Mouse (Mus musculus): Measurements from ENCODE around the gene Wscd2. TPM values are rescaled to one million over a fixed set of nuclear protein-coding genes. Genes with fewer than 3 reads are reported as not detected.

Gene Wscd2
- polyA plus RNA-seq, 1 experiment from 2014 or later = 3.4 TPM

GRCm38 (mm10) chr5:113626352-113626751 lies 136.2 kb downstream of the Wscd2 start:
- no peaks in the 10 kb centered on the region for H3K4me1 ChIP-seq (ENCODE audit: control insufficient read depth, insufficient read depth, low read length)
- DNase-seq (ENCODE audit: low spot score) = no peak
- H3K9me3 ChIP-seq (replicated peaks; ENCODE audit: control insufficient read depth, low read length) = no peaks in the 10 kb centered on the region
- no peak overlapping the region for H3K4me3 ChIP-seq (ENCODE audit: low read depth, low read length)
- H3K36me3 ChIP-seq (ENCODE audit: control insufficient read depth, insufficient read depth, low read length) = no peaks in the 10 kb centered on the region
- no peak overlapping the region for H3K4me2 ChIP-seq (ENCODE audit: low read length)
- 85% methylated on average over 8 of the region's 8 CpGs for WGBS
- H3K27ac ChIP-seq (ENCODE audit: low read depth, low read length) = no peak overlapping the region
- no peak overlapping the region for H3K9ac ChIP-seq (ENCODE audit: low read length)
- H3K27me3 ChIP-seq (replicated peaks; ENCODE audit: control insufficient read depth, insufficient read depth, low read length) = no peaks in the 10 kb centered on the region
- no peak for ATAC-seq

GRCm38 (mm10) chr5:113626991-113627390 lies 136.9 kb downstream of the Wscd2 start:
- WGBS = 89% methylated on average over 5 of the region's 5 CpGs
- Histone ChIP-seq H3K9me3 (replicated peaks; ENCODE audit: control insufficient read depth, low read length) (no peaks in the 10 kb centered on the region), H3K4me2 (ENCODE audit: low read length) (no peak overlapping the region), H3K9ac (ENCODE audit: low read length) (no peak overlapping the region), H3K36me3 (ENCODE audit: control insufficient read depth, insufficient read depth, low read length) (no peaks in the 10 kb centered on the region), H3K4me3 (ENCODE audit: low read depth, low read length) (no peak overlapping the region), H3K4me1 (ENCODE audit: control insufficient read depth, insufficient read depth, low read length) (no peaks in the 10 kb centered on the region), H3K27ac (ENCODE audit: low read depth, low read length) (no peak overlapping the region), H3K27me3 (replicated peaks; ENCODE audit: control insufficient read depth, insufficient read depth, low read length) (no peaks in the 10 kb centered on the region)
- DNase-seq (ENCODE audit: low spot score) (no peak), ATAC-seq (no peak)

GRCm38 (mm10) chr5:113627820-113628437 lies 137.8 kb downstream of the Wscd2 start:
- Histone ChIP-seq H3K9me3 (replicated peaks; ENCODE audit: control insufficient read depth, low read length) (no peaks in the 10 kb centered on the region), H3K27ac (ENCODE audit: low read depth, low read length) (no peak overlapping the region), H3K4me2 (ENCODE audit: low read length) (no peak overlapping the region), H3K27me3 (replicated peaks; ENCODE audit: control insufficient read depth, insufficient read depth, low read length) (no peaks in the 10 kb centered on the region), H3K4me3 (ENCODE audit: low read depth, low read length) (no peak overlapping the region), H3K4me1 (ENCODE audit: control insufficient read depth, insufficient read depth, low read length) (no peaks in the 10 kb centered on the region), H3K36me3 (ENCODE audit: control insufficient read depth, insufficient read depth, low read length) (no peaks in the 10 kb centered on the region), H3K9ac (ENCODE audit: low read length) (no peak overlapping the region)
- 65% methylated on average over 11 of the region's 11 CpGs for WGBS
- no peak for ATAC-seq
- no peak for DNase-seq (ENCODE audit: low spot score)

- Histone ChIP-seq H3K9ac (ENCODE audit: low read length) (no peak overlapping the region), H3K4me3 (ENCODE audit: low read depth, low read length) (no peak overlapping the region), H3K4me1 (ENCODE audit: control insufficient read depth, insufficient read depth, low read length) (no peaks in the 10 kb centered on the region; the same call in 1 of the 2 replicates), H3K27me3 (replicated peaks; ENCODE audit: control insufficient read depth, insufficient read depth, low read length) (no peaks in the 10 kb centered on the region), H3K36me3 (ENCODE audit: control insufficient read depth, insufficient read depth, low read length) (no peaks in the 10 kb centered on the region), H3K9me3 (replicated peaks; ENCODE audit: control insufficient read depth, low read length) (no peaks in the 10 kb centered on the region), H3K27ac (ENCODE audit: low read depth, low read length) (no peak overlapping the region), H3K4me2 (ENCODE audit: low read length) (no peak overlapping the region)
- DNase-seq (ENCODE audit: low spot score) (no peak), ATAC-seq (no peak)
- 84% methylated on average over 3 of the region's 3 CpGs for WGBS
Observed at GRCm38 (mm10) chr5:113629248-113629647, 139.1 kb downstream of the Wscd2 start.

- 74% methylated on average over 10 of the region's 10 CpGs for WGBS
- DNase-seq (ENCODE audit: low spot score) (no peak), ATAC-seq (no peak)
- no peaks in the 10 kb centered on the region for H3K27me3 ChIP-seq (replicated peaks; ENCODE audit: control insufficient read depth, insufficient read depth, low read length)
- H3K4me2 ChIP-seq (ENCODE audit: low read length) = no peak overlapping the region
- H3K9me3 ChIP-seq (replicated peaks; ENCODE audit: control insufficient read depth, low read length) = no peaks in the 10 kb centered on the region
- no peak overlapping the region for H3K9ac ChIP-seq (ENCODE audit: low read length)
- no peaks in the 10 kb centered on the region for H3K36me3 ChIP-seq (ENCODE audit: control insufficient read depth, insufficient read depth, low read length)
- no peak overlapping the region for H3K27ac ChIP-seq (ENCODE audit: low read depth, low read length)
- H3K4me3 ChIP-seq (ENCODE audit: low read depth, low read length) = no peak overlapping the region
- no peaks in the 10 kb centered on the region; the same call in 1 of the 2 replicates for H3K4me1 ChIP-seq (ENCODE audit: control insufficient read depth, insufficient read depth, low read length)
Observed at GRCm38 (mm10) chr5:113630116-113630515, 140.0 kb downstream of the Wscd2 start.

- DNase-seq (ENCODE audit: low spot score) (no peak), ATAC-seq (no peak)
- H3K4me1 ChIP-seq (ENCODE audit: control insufficient read depth, insufficient read depth, low read length) = no peaks in the 10 kb centered on the region; the same call in 1 of the 2 replicates
- no peaks in the 10 kb centered on the region for H3K36me3 ChIP-seq (ENCODE audit: control insufficient read depth, insufficient read depth, low read length)
- no peak overlapping the region for H3K9ac ChIP-seq (ENCODE audit: low read length)
- 76% methylated on average over 9 of the region's 9 CpGs for WGBS
- no peak overlapping the region for H3K4me2 ChIP-seq (ENCODE audit: low read length)
- H3K27me3 ChIP-seq (replicated peaks; ENCODE audit: control insufficient read depth, insufficient read depth, low read length) = no peaks in the 10 kb centered on the region
- no peaks in the 10 kb centered on the region for H3K9me3 ChIP-seq (replicated peaks; ENCODE audit: control insufficient read depth, low read length)
- H3K27ac ChIP-seq (ENCODE audit: low read depth, low read length) = no peak overlapping the region
- H3K4me3 ChIP-seq (ENCODE audit: low read depth, low read length) = no peak overlapping the region
Observed at GRCm38 (mm10) chr5:113633037-113633714, 143.0 kb downstream of the Wscd2 start.

- Histone ChIP-seq H3K27ac (ENCODE audit: low read depth, low read length) (no peak overlapping the region), H3K9ac (ENCODE audit: low read length) (no peak overlapping the region), H3K27me3 (replicated peaks; ENCODE audit: control insufficient read depth, insufficient read depth, low read length) (no peaks in the 10 kb centered on the region), H3K4me2 (ENCODE audit: low read length) (no peak overlapping the region), H3K36me3 (ENCODE audit: control insufficient read depth, insufficient read depth, low read length) (no peaks in the 10 kb centered on the region), H3K9me3 (replicated peaks; ENCODE audit: control insufficient read depth, low read length) (no peaks in the 10 kb centered on the region), H3K4me3 (ENCODE audit: low read depth, low read length) (no peak overlapping the region), H3K4me1 (ENCODE audit: control insufficient read depth, insufficient read depth, low read length) (no peaks in the 10 kb centered on the region; the same call in 1 of the 2 replicates)
- ATAC-seq (no peak), DNase-seq (ENCODE audit: low spot score) (no peak)
- WGBS = 59% methylated on average over 13 of the region's 13 CpGs
Observed at GRCm38 (mm10) chr5:113634024-113634651, 144.0 kb downstream of the Wscd2 start.

- Histone ChIP-seq H3K27me3 (replicated peaks; ENCODE audit: control insufficient read depth, insufficient read depth, low read length) (no peaks in the 10 kb centered on the region), H3K9me3 (replicated peaks; ENCODE audit: control insufficient read depth, low read length) (no peaks in the 10 kb centered on the region), H3K9ac (ENCODE audit: low read length) (no peak overlapping the region), H3K27ac (ENCODE audit: low read depth, low read length) (no peak overlapping the region), H3K4me1 (ENCODE audit: control insufficient read depth, insufficient read depth, low read length) (no peaks in the 10 kb centered on the region; the same call in 1 of the 2 replicates), H3K4me2 (ENCODE audit: low read length) (no peak overlapping the region), H3K36me3 (ENCODE audit: control insufficient read depth, insufficient read depth, low read length) (no peaks in the 10 kb centered on the region), H3K4me3 (ENCODE audit: low read depth, low read length) (no peak overlapping the region)
- 84% methylated on average over 7 of the region's 7 CpGs for WGBS
- DNase-seq (ENCODE audit: low spot score) (no peak), ATAC-seq (no peak)
Observed at GRCm38 (mm10) chr5:113634887-113635610, 144.9 kb downstream of the Wscd2 start.
